ENCODE assay signal across 8 mouse cellular contexts in genomic region chr3:141593249-141593648, GRCm38 (mm10).
"Had no signal": no experiment of that assay in that cellular context is flagged by ENCODE, and none has a peak within 500 bp of the region (broad histone marks: within the 10 kb centered on the region; RNA-seq: fewer than 3 reads in every experiment).

No protein-coding gene starts in this region.

- DNase-seq: kidney, adult 2 months; kidney, postnatal 14 days; liver; liver, embryonic 13.5 days; liver, postnatal 0 days; lung, postnatal 14 days; thymus, postnatal 4 days had no signal

- ATAC-seq: intestine, embryonic 16.5 days; liver, postnatal 0 days had no signal
